15 mouse cellular contexts compared by ENCODE assay signal in genomic region chr5:23948071-23948470, GRCm38 (mm10).
DNase-seq lines count a peak whose midpoint lies in the region; TF ChIP-seq lines count a peak whose summit lies in the region.
"Had no signal": no experiment of that assay in that cellular context is flagged by ENCODE, and none has a peak within 500 bp of the region (broad histone marks: within the 10 kb centered on the region; RNA-seq: fewer than 3 reads in every experiment).

No protein-coding gene starts in this region.

- 75% methylated on average over 3 of the region's 3 CpGs for WGBS in heart, adult 2 months

- H3K4me1 ChIP-seq in heart, adult 2 months (ENCODE audit: control insufficient read depth, insufficient read depth, low read length), result no peaks in the 10 kb centered on the region

- TF ChIP-seq EP300 in heart, adult 2 months (IDR thresholded peaks at IDR 0.05; ENCODE audit: insufficient read depth, low read depth, low read length), result no peak

- TF ChIP-seq CTCF in heart, adult 2 months (IDR thresholded peaks at IDR 0.05), result no peak

- TF ChIP-seq POLR2A in heart, adult 2 months (IDR thresholded peaks at IDR 0.05; ENCODE audit: insufficient read depth, low read depth, low read length), result no peak

- peak; percentile 56 for DNase-seq in heart, adult 11 months
- DNase-seq in heart, adult 2 months, result no peak
- DNase-seq: adrenal gland, adult 2 months; adrenal gland, adult 8-10 months; adrenal gland, postnatal 10 days; adrenal gland, postnatal 14 days; adrenal gland, postnatal 25 days; adrenal gland, postnatal 36 days; B cell, adult 2 months; cerebellum, adult 11 months; cerebellum, adult 11-12 months; cerebellum, adult 18-20 months; cerebellum, adult 2 months had no signal

- H3K4me3 ChIP-seq in heart, adult 2 months, result no peak overlapping the region

- H3K36me3 ChIP-seq in heart, adult 2 months (ENCODE audit: control insufficient read depth, insufficient read depth, low read length), result no peaks in the 10 kb centered on the region
- H3K36me3 ChIP-seq: G1E had no signal

- H3K9ac ChIP-seq in heart, adult 2 months (ENCODE audit: low read depth, low read length), result no peak overlapping the region

- intact Hi-C loops in heart, adult 2 months (cut with DNase I), result no loop called here

- no peaks in the 10 kb centered on the region for H3K79me2 ChIP-seq in heart, adult 2 months (replicated peaks; ENCODE audit: control insufficient read depth, insufficient read depth, low read length)

- H3K27ac ChIP-seq in heart, adult 2 months, result no peak overlapping the region

- H3K27me3 ChIP-seq in heart, adult 2 months (ENCODE audit: control insufficient read depth, insufficient read depth, low read length), result no peaks in the 10 kb centered on the region
- H3K27me3 ChIP-seq: CH12.LX had no signal
